Mouse (Mus musculus): ENCODE results near the gene Haus8. TPM values are rescaled to one million over a fixed set of nuclear protein-coding genes. Genes with fewer than 3 reads are reported as not detected.

Haus8 gene
- total and polyA plus RNA-seq, 3 experiments = 21.0 to 30.3 (median 25.1) TPM

DNA sequence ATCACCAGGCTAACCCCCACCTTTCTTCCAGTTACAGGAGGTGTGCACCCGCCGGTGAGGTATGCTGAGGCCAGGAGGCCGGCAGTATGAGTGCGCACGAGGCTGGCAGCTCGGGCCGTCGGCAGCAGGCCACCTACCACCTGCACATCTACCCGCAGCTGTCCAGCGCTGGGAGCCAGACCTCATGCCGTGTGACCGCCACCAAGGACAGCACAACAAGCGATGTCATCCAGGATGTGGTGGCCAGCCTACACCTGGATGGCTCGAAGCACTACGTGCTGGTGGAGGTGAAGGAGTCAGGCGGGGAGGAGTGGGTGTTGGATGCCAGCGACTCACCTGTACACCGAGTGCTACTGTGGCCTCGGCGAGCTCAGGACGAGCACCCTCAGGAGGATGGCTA is 17.5 kb upstream of the Haus8 start:
- no peaks in the 10 kb centered on the region for H3K27me3 ChIP-seq (replicated peaks)
- H3K27ac ChIP-seq (ENCODE audit: insufficient read depth, low read depth) = no peak overlapping the region
- peak overlapping the region in 1 of 3 experiments; percentile 8 for H3K4me3 ChIP-seq (replicated peaks in 1 of 3; ENCODE audit: low read depth in 2 of 3, low read length in 2 of 3, poor library complexity in 1 of 3)
- in situ Hi-C loops (cut with MboI; ENCODE audit: low pct_ligation_motif_present, low pct_unique_long_range_greater_than_20kb, low sequenced_read_pairs) (no loop called here), dilution Hi-C loops (cut with MboI; ENCODE audit: extremely low pct_ligation_motif_present, extremely low pct_unique_long_range_greater_than_20kb, low sequenced_read_pairs) (no loop called here)
- peaks cover 9% of the 10 kb centered on the region; the same call in 1 of the 2 replicates for H3K79me2 ChIP-seq (replicated peaks; ENCODE audit: control insufficient read depth, extremely low read depth, insufficient read depth, poor library complexity, severe bottlenecking)
- no peak overlapping the region for H3K9ac ChIP-seq (ENCODE audit: insufficient read depth, low read depth)
- peaks cover 27 to 65% of the 10 kb centered on the region in 2 experiments for H3K36me3 ChIP-seq (replicated peaks in 1 of 2; ENCODE audit: control insufficient read depth in 1 of 2, insufficient read depth in 1 of 2, low read length in 1 of 2)
- TF ChIP-seq BHLHE40 (IDR thresholded peaks at IDR 0.05; ENCODE audit: low read depth, low read length) (no peak), IRF4 (IDR thresholded peaks at IDR 0.05; ENCODE audit: low read depth, low read length) (no peak), EP300 (IDR thresholded peaks at IDR 0.05; ENCODE audit: low read length) (no peak), MAZ (IDR thresholded peaks at IDR 0.05; ENCODE audit: low read depth, low read length) (no peak), RCOR1 (conservative IDR thresholded peaks at IDR 0.05; ENCODE audit: low read depth, low read length) (no peak), MEF2A (IDR thresholded peaks at IDR 0.05; ENCODE audit: borderline replicate concordance, low read depth, low read length) (no peak), UBTF (IDR thresholded peaks at IDR 0.05; ENCODE audit: low read depth, low read length) (no peak)
- DNase-seq (ENCODE audit: extremely low read depth) = no peak
- peaks cover 6 to 28% of the 10 kb centered on the region in 2 experiments for H3K4me1 ChIP-seq (ENCODE audit: control insufficient read depth in 1 of 2, insufficient read depth in 2 of 2)
- H3K9me3 ChIP-seq (replicated peaks; ENCODE audit: low read length) = no peaks in the 10 kb centered on the region
- no peak overlapping the region for H3K4me2 ChIP-seq (ENCODE audit: insufficient read depth, low read depth, poor library complexity, severe bottlenecking)

GRCm38 (mm10) chr8:71289098-71289497 is 16.4 kb upstream of the Haus8 start:
- no peak for DNase-seq (ENCODE audit: extremely low read depth)
- Histone ChIP-seq H3K27me3 (replicated peaks) (no peaks in the 10 kb centered on the region), H3K9ac (ENCODE audit: insufficient read depth, low read depth) (no peak overlapping the region), H3K36me3 (replicated peaks in 1 of 2; ENCODE audit: control insufficient read depth in 1 of 2, insufficient read depth in 1 of 2, low read length in 1 of 2) (peaks cover 23 to 63% of the 10 kb centered on the region in 2 experiments), H3K27ac (ENCODE audit: insufficient read depth, low read depth) (no peak overlapping the region), H3K4me1 (ENCODE audit: control insufficient read depth in 1 of 2, insufficient read depth in 2 of 2) (peaks cover 4 to 24% of the 10 kb centered on the region in 2 experiments; a peak in 3 of 4 replicates), H3K4me2 (ENCODE audit: insufficient read depth, low read depth, poor library complexity, severe bottlenecking) (no peak overlapping the region), H3K4me3 (replicated peaks in 1 of 3; ENCODE audit: low read depth in 2 of 3, low read length in 2 of 3, poor library complexity in 1 of 3) (no peak overlapping the region), H3K9me3 (replicated peaks; ENCODE audit: low read length) (no peaks in the 10 kb centered on the region), H3K79me2 (replicated peaks; ENCODE audit: control insufficient read depth, extremely low read depth, insufficient read depth, poor library complexity, severe bottlenecking) (peaks cover 9% of the 10 kb centered on the region)
- TF ChIP-seq CHD1 (IDR thresholded peaks at IDR 0.05; ENCODE audit: low read depth, low read length) (no peak), TBP (conservative IDR thresholded peaks at IDR 0.05; ENCODE audit: low read depth, low read length) (no peak), ZKSCAN1 (IDR thresholded peaks at IDR 0.05; ENCODE audit: borderline replicate concordance, low read depth, low read length) (no peak), CTCF (conservative IDR thresholded peaks at IDR 0.05 in 1 of 2, IDR thresholded peaks at IDR 0.05 in 1 of 2; ENCODE audit: low read depth in 2 of 2, low read length in 2 of 2) (no peak), RCOR1 (conservative IDR thresholded peaks at IDR 0.05; ENCODE audit: low read depth, low read length) (no peak), HCFC1 (IDR thresholded peaks at IDR 0.05; ENCODE audit: low read depth, low read length) (no peak), USF2 (conservative IDR thresholded peaks at IDR 0.05; ENCODE audit: low read depth, low read length) (no peak), NRF1 (IDR thresholded peaks at IDR 0.05; ENCODE audit: low read depth, low read length) (no peak), SMC3 (IDR thresholded peaks at IDR 0.05; ENCODE audit: low read depth, low read length) (no peak), UBTF (IDR thresholded peaks at IDR 0.05; ENCODE audit: low read depth, low read length) (no peak), JUN (IDR thresholded peaks at IDR 0.05; ENCODE audit: insufficient read depth, low read depth, low read length) (no peak), MEF2A (IDR thresholded peaks at IDR 0.05; ENCODE audit: borderline replicate concordance, low read depth, low read length) (no peak), PAX5 (IDR thresholded peaks at IDR 0.05; ENCODE audit: low read length) (no peak), MYC (IDR thresholded peaks at IDR 0.05; ENCODE audit: low read depth, low read length) (no peak), CHD2 (IDR thresholded peaks at IDR 0.05; ENCODE audit: low read length) (no peak), TCF12 (IDR thresholded peaks at IDR 0.05; ENCODE audit: low read depth, low read length) (no peak), SIN3A (IDR thresholded peaks at IDR 0.05; ENCODE audit: low read length) (no peak), IRF4 (IDR thresholded peaks at IDR 0.05; ENCODE audit: low read depth, low read length) (no peak), EP300 (IDR thresholded peaks at IDR 0.05; ENCODE audit: low read length) (no peak)
- in situ Hi-C loops (cut with MboI; ENCODE audit: low pct_ligation_motif_present, low pct_unique_long_range_greater_than_20kb, low sequenced_read_pairs) = no loop called here
- dilution Hi-C loops (cut with MboI; ENCODE audit: extremely low pct_ligation_motif_present, extremely low pct_unique_long_range_greater_than_20kb, low sequenced_read_pairs) = no loop called here

Measured in CH12.LX (cell line).